Mouse (Mus musculus): ENCODE measurements around the gene Trem1. TPM values are rescaled to one million over a fixed set of nuclear protein-coding genes. Genes with fewer than 3 reads are reported as not detected.

The Trem1 gene
- polyA plus RNA-seq (2015; fragmentation: Nextera tagmentation; extraction: Ambion mirVana): 0.14 TPM in 1 of 2 replicates, not detected in the other

DNA sequence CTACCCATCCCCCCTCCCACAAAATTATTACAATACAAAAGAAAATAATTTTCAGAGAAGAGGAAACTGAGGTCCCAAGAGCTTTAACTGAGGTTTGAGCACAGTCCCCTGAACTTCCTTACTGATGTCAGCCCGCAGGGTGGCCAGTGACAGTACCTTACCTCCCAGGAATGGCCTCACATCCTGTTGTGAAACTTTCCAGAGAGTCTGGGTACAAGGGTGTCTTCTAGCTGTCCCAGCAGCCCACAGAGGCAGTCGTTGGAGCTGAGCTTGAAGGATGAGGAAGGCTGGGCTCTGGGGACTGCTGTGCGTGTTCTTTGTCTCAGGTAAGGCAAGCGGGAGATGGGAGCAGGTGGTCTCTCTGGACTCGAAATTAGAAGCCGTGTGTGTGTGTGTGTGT is at the start of gene Trem1:
Gene Trem1 (plus strand): TSS at position 251 of the 400 bp plus-strand sequence.
- H3K9me3 ChIP-seq (ENCODE audit: low read length): no peaks in the 10 kb centered on the region
- ATAC-seq (ENCODE audit: low FRiP score, low TSS enrichment): no peak
- H3K4me3 ChIP-seq (ENCODE audit: low read length): no peak within 1 kb of the TSS
- H3K4me1 ChIP-seq (ENCODE audit: insufficient read depth, low read length): no peaks in the 10 kb centered on the region
- H3K9ac ChIP-seq (replicated peaks; ENCODE audit: low read length): no peak within 1 kb of the TSS
- H3K27me3 ChIP-seq (ENCODE audit: insufficient read depth, low read length): no peaks in the 10 kb centered on the region
- H3K36me3 ChIP-seq (ENCODE audit: insufficient read depth, low read length): no peaks in the 10 kb centered on the region
- no peak within 1 kb of the TSS for H3K4me2 ChIP-seq (replicated peaks; ENCODE audit: low read depth, low read length)
- WGBS: 75% methylated on average over 6 of the region's 6 CpGs
- no peak within 1 kb of the TSS for H3K27ac ChIP-seq (ENCODE audit: low read length)

DNA sequence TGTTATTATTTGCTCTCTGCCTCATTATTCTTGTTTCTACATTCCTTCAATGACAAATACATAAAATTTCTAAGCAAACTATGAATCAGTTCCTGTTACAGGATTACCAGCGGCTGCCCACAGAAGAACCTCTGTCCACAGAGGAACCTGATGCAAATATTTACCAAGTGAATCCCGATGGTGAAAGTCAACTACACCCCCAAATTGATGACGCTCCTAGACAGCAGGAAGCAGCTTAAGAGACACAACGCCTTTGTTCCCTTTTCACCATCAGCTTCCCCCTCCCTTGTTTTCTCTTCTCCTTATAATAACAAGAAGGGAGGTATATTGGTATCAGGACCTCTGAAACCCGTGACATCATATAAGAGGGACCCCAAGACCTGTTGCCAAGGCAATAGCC is 47.3 kb upstream of the Trem1 start:
- H3K4me2 ChIP-seq (replicated peaks; ENCODE audit: low read depth, low read length): no peak overlapping the region
- H3K9ac ChIP-seq (replicated peaks; ENCODE audit: low read length): no peak overlapping the region
- 69% methylated on average over 5 of the region's 5 CpGs for WGBS
- no peak overlapping the region for H3K4me3 ChIP-seq (ENCODE audit: low read length)
- no peaks in the 10 kb centered on the region for H3K4me1 ChIP-seq (ENCODE audit: insufficient read depth, low read length)
- H3K9me3 ChIP-seq (ENCODE audit: low read length): no peaks in the 10 kb centered on the region
- H3K27me3 ChIP-seq (ENCODE audit: insufficient read depth, low read length): no peaks in the 10 kb centered on the region
- no peak overlapping the region for H3K27ac ChIP-seq (ENCODE audit: low read length)
- H3K36me3 ChIP-seq (ENCODE audit: insufficient read depth, low read length): no peaks in the 10 kb centered on the region
- ATAC-seq (ENCODE audit: low FRiP score, low TSS enrichment): no peak

DNA sequence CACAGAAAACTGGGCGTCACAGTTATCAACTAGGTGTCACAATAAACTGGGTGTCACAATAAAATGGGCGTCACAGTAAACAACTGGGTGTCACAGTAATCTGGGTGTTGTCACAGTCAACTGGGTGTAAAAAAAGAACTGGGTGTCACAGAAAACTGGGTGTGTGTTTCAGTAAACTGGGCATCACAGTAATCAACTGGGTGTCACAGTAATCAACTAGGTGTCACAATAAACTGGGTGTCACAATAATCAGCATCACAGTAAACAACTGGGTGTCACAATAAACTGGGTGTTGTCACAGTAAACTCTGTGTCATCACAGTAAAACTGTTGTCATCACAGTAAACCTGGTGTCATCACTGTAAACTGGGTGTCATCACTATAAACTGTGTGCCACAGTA is 40.2 kb upstream of the Trem1 start:
- Histone ChIP-seq H3K27me3 (ENCODE audit: insufficient read depth, low read length) (no peaks in the 10 kb centered on the region), H3K4me3 (ENCODE audit: low read length) (no peak overlapping the region), H3K4me1 (ENCODE audit: insufficient read depth, low read length) (no peaks in the 10 kb centered on the region), H3K4me2 (replicated peaks; ENCODE audit: low read depth, low read length) (no peak overlapping the region), H3K27ac (ENCODE audit: low read length) (no peak overlapping the region), H3K36me3 (ENCODE audit: insufficient read depth, low read length) (no peaks in the 10 kb centered on the region), H3K9ac (replicated peaks; ENCODE audit: low read length) (no peak overlapping the region), H3K9me3 (ENCODE audit: low read length) (no peaks in the 10 kb centered on the region)
- ATAC-seq (ENCODE audit: low FRiP score, low TSS enrichment): no peak
- WGBS: 74% methylated on average over 2 of the region's 2 CpGs

DNA sequence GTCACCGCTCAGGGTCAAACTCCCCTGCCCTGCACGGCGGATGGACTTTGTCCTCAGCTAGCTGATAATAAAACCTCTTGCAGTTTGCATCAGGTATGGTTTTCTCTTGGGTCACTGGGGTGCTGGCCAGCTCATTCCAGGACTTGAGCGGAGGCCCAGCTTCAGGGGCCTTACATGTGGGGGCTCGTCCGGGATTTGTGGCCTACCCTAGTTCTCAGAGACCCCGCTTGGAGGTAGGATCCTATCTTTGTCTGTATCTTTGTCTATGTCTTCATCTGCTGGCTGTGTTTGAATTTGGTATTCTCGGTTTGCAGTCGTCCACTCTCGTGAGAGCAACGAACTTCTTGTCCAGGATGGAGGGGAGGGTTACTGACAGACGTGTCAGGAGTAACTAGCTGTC is 29.5 kb upstream of the Trem1 start:
- H3K4me2 ChIP-seq (replicated peaks; ENCODE audit: low read depth, low read length): no peak overlapping the region
- no peaks in the 10 kb centered on the region for H3K36me3 ChIP-seq (ENCODE audit: insufficient read depth, low read length)
- no peak overlapping the region for H3K27ac ChIP-seq (ENCODE audit: low read length)
- 91% methylated on average over 12 of the region's 12 CpGs for WGBS
- H3K4me3 ChIP-seq (ENCODE audit: low read length): no peak overlapping the region
- ATAC-seq (ENCODE audit: low FRiP score, low TSS enrichment): no peak
- no peaks in the 10 kb centered on the region for H3K27me3 ChIP-seq (ENCODE audit: insufficient read depth, low read length)
- H3K9me3 ChIP-seq (ENCODE audit: low read length): peaks cover 21% of the 10 kb centered on the region
- H3K9ac ChIP-seq (replicated peaks; ENCODE audit: low read length): no peak overlapping the region
- no peaks in the 10 kb centered on the region for H3K4me1 ChIP-seq (ENCODE audit: insufficient read depth, low read length)

DNA sequence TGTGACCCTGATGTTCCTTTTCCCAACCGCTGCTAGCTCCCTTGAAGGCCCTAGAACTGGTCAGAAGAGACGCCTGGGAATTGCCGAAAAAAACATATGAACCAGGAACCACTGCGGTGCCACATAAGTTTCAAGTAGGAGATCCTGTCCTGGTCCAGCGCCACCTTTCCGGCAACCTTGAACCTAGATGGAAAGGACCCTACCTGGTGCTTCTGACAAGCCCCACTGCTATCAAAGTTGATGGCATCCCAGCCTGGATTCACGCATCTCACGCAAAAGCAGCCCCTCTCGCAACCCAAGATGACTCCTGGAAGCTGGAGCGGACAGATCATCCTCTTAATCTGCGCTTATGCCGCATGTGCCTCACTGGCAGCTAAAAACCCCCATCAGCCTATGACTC is 20.0 kb upstream of the Trem1 start:
- 94% methylated on average over 12 of the region's 12 CpGs for WGBS
- no peak overlapping the region for H3K4me3 ChIP-seq (ENCODE audit: low read length)
- H3K4me1 ChIP-seq (ENCODE audit: insufficient read depth, low read length): no peaks in the 10 kb centered on the region
- ATAC-seq (ENCODE audit: low FRiP score, low TSS enrichment): no peak
- H3K27ac ChIP-seq (ENCODE audit: low read length): no peak overlapping the region
- H3K9ac ChIP-seq (replicated peaks; ENCODE audit: low read length): no peak overlapping the region
- H3K36me3 ChIP-seq (ENCODE audit: insufficient read depth, low read length): no peaks in the 10 kb centered on the region
- no peak overlapping the region for H3K4me2 ChIP-seq (replicated peaks; ENCODE audit: low read depth, low read length)
- no peaks in the 10 kb centered on the region for H3K9me3 ChIP-seq (ENCODE audit: low read length)
- H3K27me3 ChIP-seq (ENCODE audit: insufficient read depth, low read length): no peaks in the 10 kb centered on the region

DNA sequence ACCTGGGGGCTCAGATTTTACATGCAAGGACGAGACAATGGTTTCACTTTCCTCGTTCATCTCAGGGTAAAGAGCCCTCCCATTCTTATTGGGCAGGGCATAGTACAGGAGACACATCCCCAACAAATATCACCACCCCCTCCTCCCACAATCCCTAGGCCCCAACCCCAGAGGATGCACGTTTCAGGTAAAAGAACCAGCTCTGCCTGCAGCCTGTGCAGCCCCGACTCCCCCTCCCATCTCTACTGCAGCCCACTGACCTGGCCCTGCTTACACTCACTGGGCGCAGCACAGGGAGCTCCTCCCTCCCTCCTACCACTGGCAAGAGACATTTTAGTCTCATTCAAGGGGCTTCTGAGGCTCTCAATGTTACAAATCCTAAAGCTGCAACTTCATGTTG is 19.1 kb upstream of the Trem1 start:
- Histone ChIP-seq H3K27ac (ENCODE audit: low read length) (no peak overlapping the region), H3K4me1 (ENCODE audit: insufficient read depth, low read length) (no peaks in the 10 kb centered on the region), H3K36me3 (ENCODE audit: insufficient read depth, low read length) (no peaks in the 10 kb centered on the region), H3K9ac (replicated peaks; ENCODE audit: low read length) (no peak overlapping the region), H3K4me3 (ENCODE audit: low read length) (no peak overlapping the region), H3K9me3 (ENCODE audit: low read length) (peaks cover 3% of the 10 kb centered on the region; the same call in 1 of the 2 replicates), H3K4me2 (replicated peaks; ENCODE audit: low read depth, low read length) (no peak overlapping the region), H3K27me3 (ENCODE audit: insufficient read depth, low read length) (no peaks in the 10 kb centered on the region)
- WGBS: 61% methylated on average over 5 of the region's 5 CpGs
- no peak for ATAC-seq (ENCODE audit: low FRiP score, low TSS enrichment)

DNA sequence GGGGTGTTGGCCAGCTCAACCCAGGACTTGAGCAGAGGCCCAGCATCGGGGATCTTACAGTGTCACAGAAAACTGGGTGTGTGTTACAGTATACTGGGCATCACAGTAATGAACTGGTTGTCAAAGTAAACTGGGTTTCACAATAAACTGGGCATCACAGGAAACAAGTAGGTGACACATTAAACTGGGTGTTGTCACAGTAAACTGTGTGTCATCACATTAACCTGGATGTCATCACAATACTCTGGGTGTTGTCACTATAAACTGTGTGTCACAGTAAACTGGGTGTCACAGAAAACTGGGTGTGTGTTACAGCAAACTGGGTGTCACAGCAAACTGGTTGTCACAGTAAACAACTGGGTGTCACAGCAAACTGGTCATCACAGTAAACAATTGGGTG is 17.1 kb upstream of the Trem1 start:
- Histone ChIP-seq H3K4me3 (ENCODE audit: low read length) (no peak overlapping the region), H3K9me3 (ENCODE audit: low read length) (peaks cover 3% of the 10 kb centered on the region; the same call in 1 of the 2 replicates), H3K9ac (replicated peaks; ENCODE audit: low read length) (no peak overlapping the region), H3K27ac (ENCODE audit: low read length) (no peak overlapping the region), H3K4me2 (replicated peaks; ENCODE audit: low read depth, low read length) (no peak overlapping the region), H3K27me3 (ENCODE audit: insufficient read depth, low read length) (no peaks in the 10 kb centered on the region), H3K36me3 (ENCODE audit: insufficient read depth, low read length) (no peaks in the 10 kb centered on the region), H3K4me1 (ENCODE audit: insufficient read depth, low read length) (no peaks in the 10 kb centered on the region)
- 86% methylated on average over 1 of the region's 1 CpGs for WGBS
- no peak for ATAC-seq (ENCODE audit: low FRiP score, low TSS enrichment)

DNA sequence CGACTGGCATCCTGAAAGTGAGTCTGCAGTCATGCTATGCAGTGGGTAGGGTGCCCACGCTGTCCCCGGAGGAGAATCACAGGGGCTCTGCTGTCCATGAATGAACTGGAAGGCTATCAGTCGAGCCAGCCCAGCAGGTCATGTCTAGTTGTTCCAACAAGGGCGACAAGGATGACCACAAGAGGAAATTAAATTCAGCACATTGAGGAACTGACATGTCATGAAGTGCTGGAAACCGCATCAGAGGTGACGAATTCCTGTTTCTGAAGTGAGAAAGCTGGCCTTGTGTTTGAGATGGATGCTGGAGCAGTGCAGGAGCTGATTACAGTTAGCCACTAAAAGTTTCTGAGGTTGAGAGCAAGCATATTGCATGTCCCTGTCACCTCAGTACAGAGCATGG is 1.9 kb upstream of the Trem1 start:
- no peak overlapping the region for H3K9ac ChIP-seq (replicated peaks; ENCODE audit: low read length)
- H3K4me3 ChIP-seq (ENCODE audit: low read length): no peak overlapping the region
- ATAC-seq (ENCODE audit: low FRiP score, low TSS enrichment): no peak
- no peaks in the 10 kb centered on the region for H3K36me3 ChIP-seq (ENCODE audit: insufficient read depth, low read length)
- no peaks in the 10 kb centered on the region for H3K9me3 ChIP-seq (ENCODE audit: low read length)
- no peak overlapping the region for H3K27ac ChIP-seq (ENCODE audit: low read length)
- no peaks in the 10 kb centered on the region for H3K4me1 ChIP-seq (ENCODE audit: insufficient read depth, low read length)
- 82% methylated on average over 7 of the region's 7 CpGs for WGBS
- H3K27me3 ChIP-seq (ENCODE audit: insufficient read depth, low read length): no peaks in the 10 kb centered on the region
- no peak overlapping the region for H3K4me2 ChIP-seq (replicated peaks; ENCODE audit: low read depth, low read length)

DNA sequence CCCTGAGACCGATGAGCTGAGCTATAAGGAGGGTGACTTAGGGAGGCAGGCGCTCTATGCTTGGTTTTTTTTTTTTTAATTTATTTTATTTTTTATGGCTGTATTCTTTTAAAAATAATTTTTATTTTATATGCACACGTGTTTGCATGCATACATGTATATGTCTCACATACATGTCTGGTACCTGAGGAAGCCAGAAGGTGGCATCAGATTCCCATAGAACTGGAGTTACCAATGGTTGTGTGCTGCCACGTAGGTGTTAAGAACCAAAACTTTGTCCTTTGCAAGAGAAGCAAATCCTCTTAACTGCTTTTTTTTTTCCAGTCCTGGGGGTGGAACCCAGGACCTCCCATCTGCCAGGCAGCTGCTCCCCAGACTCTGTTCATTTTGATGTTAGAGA is 1.2 kb downstream of the Trem1 start:
- WGBS: 96% methylated on average over 4 of the region's 4 CpGs
- no peaks in the 10 kb centered on the region for H3K9me3 ChIP-seq (ENCODE audit: low read length)
- no peaks in the 10 kb centered on the region for H3K27me3 ChIP-seq (ENCODE audit: insufficient read depth, low read length)
- H3K4me3 ChIP-seq (ENCODE audit: low read length): no peak overlapping the region
- no peaks in the 10 kb centered on the region for H3K36me3 ChIP-seq (ENCODE audit: insufficient read depth, low read length)
- ATAC-seq (ENCODE audit: low FRiP score, low TSS enrichment): no peak
- H3K27ac ChIP-seq (ENCODE audit: low read length): no peak overlapping the region
- no peaks in the 10 kb centered on the region for H3K4me1 ChIP-seq (ENCODE audit: insufficient read depth, low read length)
- H3K4me2 ChIP-seq (replicated peaks; ENCODE audit: low read depth, low read length): no peak overlapping the region
- H3K9ac ChIP-seq (replicated peaks; ENCODE audit: low read length): no peak overlapping the region

DNA sequence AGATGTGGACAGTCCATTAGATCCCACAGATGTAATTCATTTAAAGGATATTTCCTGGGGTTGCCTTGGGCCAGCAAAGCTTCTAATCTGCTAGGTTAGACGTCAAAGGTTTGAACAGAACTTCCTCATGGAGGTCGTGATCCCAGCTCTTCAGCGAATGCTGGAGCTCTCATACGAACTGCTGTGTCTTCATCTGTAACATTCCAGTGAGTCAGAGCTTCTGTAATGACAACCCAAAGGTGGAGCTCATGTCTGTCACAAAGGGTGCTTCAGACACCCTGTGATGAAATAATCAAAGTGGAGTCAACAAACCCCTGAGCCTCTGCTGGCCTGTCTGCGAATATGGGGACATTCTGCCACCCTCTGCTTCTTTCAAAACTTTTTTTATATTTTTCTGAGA is 2.0 kb downstream of the Trem1 start:
- H3K27ac ChIP-seq (ENCODE audit: low read length): no peak overlapping the region
- 67% methylated on average over 5 of the region's 5 CpGs for WGBS
- no peaks in the 10 kb centered on the region for H3K4me1 ChIP-seq (ENCODE audit: insufficient read depth, low read length)
- no peak overlapping the region for H3K9ac ChIP-seq (replicated peaks; ENCODE audit: low read length)
- no peak overlapping the region for H3K4me2 ChIP-seq (replicated peaks; ENCODE audit: low read depth, low read length)
- H3K27me3 ChIP-seq (ENCODE audit: insufficient read depth, low read length): no peaks in the 10 kb centered on the region
- ATAC-seq (ENCODE audit: low FRiP score, low TSS enrichment): no peak
- H3K9me3 ChIP-seq (ENCODE audit: low read length): no peaks in the 10 kb centered on the region
- no peaks in the 10 kb centered on the region for H3K36me3 ChIP-seq (ENCODE audit: insufficient read depth, low read length)
- no peak overlapping the region for H3K4me3 ChIP-seq (ENCODE audit: low read length)
